Mouse (Mus musculus): Measurements from ENCODE around the gene R3hdm2. TPM values are rescaled to one million over a fixed set of nuclear protein-coding genes. Genes with fewer than 3 reads are reported as not detected.

The R3hdm2 gene
- total RNA-seq, 2 experiments from 2014 or later = 158 to 165 TPM

DNA sequence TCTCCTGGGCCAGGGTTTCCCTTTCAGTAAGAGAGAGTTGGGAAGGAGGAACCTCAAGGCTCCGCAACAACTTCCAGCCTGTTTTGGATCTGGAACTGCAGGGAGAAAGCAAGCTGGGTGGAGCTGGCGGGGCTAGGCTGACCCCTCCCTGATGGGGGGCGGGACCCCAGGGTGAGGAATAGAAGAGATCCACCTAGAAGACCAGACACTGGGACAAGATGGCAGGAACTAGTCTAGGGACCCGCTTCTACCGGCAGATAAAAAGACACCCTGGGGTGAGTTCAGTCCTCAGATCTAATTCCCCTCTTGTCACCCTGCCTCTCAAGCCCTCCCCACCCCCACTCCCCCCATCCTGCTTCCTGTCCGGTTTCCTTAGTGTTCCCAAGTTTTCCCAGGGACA, 134.6 kb downstream of the R3hdm2 start, which contains the start of gene Ndufa4l2:
Gene Ndufa4l2 (plus strand): TSS at position 204 of the 400 bp plus-strand sequence.
- intact Hi-C loops (cut with DNase I) = no loop called here
- DNase-seq = no peak

DNA sequence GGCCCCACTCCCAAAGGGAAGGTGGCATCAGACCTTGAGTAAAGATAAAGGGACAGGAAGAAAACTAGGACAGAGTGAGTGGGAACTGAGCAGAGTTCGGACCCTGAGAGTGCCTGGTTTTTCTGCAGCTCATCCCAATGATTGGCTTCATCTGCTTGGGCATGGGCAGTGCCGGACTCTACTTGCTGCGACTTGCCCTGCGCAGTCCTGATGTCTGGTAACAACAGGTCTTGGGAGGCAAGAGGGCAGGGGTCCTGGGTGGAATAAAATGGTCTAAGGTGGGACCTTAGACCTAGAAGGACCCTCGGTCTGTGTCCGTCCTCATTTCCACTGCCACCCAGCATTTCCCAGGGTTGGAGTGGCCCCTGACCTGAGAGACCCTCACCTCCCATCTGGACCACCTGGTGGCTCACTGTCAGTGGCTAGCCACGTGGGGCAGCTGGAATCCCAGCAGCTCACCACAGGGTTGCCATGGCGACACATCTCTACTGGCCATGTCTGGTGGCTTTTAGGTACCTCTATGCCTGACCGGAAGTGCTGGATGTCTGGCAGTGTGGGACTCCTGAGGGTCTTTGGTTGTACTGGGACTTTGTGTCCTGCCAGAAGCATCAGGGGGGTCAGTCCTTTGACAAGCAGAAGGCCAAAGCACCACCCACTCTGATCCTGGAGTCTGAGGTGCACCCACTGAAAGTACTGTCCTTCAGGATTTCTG, 135.3 kb downstream of the R3hdm2 start:
- intact Hi-C loops (cut with DNase I) = no loop called here
- no peak for DNase-seq

DNA sequence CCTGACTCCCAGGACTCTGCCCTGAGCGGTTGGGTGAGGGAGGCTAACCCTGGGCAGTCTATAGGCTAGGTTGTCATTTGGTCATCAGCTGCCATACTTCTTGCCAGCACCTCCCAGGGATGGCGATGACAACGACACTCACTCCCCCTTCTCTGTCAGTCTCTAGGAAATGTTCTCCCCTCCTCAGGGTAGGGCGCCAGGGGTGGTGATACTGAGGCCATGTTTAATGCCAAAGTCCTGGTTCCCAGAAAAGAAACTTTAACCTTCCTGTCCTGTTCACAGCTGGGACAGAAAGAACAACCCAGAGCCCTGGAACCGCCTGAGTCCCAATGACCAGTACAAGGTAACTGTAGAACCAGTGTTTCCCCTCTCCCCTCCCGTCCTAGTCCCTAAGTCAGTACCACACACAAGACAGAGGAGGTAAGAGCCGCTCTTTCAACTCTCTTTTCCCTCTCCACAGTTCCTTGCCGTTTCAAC, 135.9 kb downstream of the R3hdm2 start:
- DNase-seq = no peak
- intact Hi-C loops (cut with DNase I) = no loop called here

DNA sequence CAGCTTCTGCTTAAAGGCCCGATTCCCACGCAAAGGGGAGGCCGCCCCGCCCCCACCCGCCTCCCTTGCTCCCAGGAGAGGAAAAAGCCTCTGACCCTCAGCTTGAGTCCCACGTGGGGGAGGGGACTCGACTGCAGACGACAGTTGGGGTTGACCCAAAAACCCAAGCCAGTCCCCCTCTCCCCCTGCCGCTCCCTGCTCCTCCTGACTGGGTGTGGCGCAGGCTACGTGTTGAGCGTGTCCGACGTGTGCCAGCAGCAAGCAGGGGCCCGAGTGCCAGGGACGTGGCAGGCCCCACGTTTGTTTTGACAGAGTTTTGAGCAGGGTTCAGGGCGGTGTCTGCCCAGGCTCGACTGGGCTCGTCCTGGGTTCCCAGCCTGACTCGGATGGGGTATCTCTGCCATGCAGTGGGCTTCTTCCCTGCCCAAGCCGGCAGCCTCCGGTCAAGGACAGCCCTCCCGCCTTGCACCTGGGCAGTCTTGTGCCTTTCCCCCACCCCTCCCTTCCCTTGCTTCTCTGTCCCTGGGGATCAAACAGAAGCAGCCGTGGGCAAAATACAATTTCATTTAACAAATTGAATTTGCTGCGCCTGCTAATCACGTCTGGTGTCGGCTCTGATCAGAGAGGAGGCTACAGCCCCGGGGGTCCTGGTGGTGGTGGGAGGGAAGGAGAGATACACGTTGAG, 136.6 kb downstream of the R3hdm2 start:
- no peak for DNase-seq
- intact Hi-C loops (cut with DNase I) = no loop called here

DNA sequence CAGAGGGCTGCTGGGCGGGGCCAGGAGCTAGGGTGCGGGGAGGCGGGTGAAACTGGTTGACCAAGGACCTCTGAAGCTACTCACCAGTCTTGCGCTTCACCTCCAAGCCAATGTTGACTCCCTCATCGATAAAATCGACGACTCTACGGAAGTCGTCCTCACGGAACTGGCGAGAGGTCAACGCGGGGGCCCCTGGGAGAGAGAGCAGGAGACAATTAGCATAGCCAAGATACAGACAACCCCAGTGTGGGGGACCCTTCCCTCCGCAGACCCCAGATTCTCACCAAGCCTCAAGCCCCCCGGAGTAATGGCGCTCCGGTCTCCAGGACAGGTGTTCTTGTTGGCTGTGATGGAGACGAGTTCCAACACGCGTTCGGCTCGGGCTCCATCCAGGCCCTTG, 137.8 kb downstream of the R3hdm2 start:
- intact Hi-C loops (cut with DNase I) = no loop called here
- no peak for DNase-seq

DNA sequence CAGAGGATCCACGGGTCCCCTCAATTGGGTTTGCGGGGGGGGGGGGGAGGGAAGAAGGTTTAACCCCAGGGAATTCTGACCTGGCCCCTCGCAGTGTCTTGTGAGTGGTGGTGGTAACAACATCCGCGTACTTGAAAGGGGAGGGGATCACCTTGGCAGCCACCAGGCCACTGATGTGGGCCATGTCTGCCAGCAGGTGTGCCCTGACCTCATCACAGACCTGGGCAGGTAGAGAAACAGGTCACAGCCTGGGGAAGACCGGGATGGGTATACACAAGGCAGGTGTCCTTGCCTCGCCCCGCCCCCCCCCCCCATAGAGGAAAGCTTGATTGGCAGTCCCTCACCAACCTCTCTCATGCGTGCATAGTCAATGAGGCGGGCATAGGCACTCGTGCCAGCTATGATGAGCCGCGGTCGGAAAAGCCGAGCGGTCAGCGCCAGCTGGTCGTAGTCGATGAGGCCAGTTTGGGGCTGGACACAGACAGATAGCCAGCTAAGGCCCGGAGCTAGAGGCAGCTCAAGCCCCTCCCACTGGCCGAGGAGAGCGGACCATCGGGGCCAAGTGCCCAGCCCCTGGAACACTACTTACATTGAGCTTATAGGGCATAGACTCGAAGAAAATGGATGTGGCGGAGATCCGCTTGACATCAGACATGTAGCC, 139.0 kb downstream of the R3hdm2 start:
- no peak for DNase-seq
- intact Hi-C loops (cut with DNase I) = no loop called here

DNA sequence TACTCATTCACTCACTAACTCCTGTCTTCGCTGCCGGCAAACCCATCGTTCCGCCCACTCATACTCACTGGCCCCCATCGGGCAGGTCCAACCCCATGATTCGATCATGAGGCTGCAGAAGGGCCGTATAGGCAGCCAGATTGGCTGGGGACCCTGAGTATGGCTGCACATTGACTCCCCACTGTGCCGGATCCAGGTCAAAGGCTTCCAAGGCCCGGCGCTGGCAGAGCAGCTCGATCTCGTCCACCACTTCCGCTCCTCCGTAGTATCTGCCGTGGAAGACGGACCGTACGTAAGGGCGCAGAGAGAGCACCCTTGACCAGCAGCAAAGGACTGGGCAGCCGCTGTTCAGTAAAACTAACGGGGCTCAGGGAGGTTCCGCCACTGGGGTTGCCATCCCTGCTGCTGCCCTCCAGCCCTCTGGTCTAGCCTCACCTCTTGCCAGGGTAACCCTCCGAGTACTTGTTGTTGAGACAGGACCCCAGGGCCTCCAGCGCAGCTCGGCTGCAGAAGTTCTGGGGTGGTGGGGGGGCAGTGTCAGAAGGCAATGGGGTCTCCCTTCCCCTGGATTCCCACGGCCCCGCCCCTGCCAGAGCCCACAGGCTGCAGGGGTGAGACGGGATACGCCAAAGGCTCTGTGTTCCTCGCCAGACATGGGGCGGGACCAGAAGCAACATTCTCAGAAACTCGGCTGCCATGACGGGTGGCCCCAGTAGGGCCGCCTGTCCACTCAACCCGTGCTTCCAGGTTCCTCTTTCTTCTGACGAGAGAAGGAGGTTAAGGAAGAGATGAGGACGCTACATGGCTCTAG, 140.0 kb downstream of the R3hdm2 start:
- DNase-seq = no peak
- intact Hi-C loops (cut with DNase I) = no loop called here

DNA sequence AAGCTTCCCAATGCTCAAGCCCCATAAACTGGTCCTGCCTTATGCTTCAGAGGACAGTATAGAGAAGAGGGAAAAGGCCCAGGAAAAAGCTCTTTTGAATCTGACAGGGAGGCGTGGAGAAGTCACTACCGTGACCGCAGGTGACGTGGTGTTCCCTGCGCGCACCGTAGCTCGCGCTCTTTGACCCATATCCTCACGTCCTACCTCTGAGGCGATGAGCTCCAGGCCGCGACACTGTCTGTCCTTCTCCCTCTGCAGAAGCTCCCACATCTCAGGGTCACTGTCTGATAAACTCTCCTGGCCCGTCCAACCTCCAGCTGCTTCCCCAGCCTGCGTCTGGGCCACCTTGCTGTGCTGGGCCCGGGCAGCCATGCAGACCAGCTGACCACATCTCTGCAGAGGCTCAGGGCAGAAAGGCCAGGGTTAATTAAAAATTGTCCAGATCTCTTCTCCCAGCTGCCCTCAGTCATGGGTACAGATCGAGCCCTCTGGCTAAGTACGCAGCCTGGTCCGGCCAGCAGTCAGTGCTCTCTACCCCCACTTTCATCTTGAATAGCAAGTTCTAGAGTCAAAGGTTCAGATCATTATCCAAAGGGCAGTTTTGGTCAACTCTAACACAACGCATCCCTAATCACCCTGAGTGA, 140.7 kb downstream of the R3hdm2 start:
- intact Hi-C loops (cut with DNase I) = no loop called here
- no peak for DNase-seq

DNA sequence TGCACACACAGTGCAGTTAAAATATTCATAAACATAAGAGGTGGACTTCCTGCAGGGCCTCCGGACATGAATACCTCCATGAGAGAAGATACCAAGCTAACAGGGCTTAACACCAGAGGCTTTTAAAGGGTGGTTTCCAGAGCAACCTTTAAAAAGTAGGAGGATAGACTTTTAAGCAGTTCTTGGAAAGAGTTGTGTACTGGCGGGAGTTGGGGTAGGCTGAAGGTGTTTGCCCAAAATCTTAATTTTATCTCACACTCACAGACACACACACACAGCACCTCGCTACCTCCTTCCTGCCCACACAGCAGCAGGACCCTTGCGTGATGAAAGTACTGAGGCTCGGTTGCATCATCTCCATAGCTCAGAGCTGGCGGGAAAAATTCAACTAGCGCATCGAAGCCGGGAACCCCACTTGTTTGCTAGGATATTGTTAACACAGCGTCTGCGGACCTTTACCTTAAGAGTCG, 141.5 kb downstream of the R3hdm2 start:
- intact Hi-C loops (cut with DNase I) = no loop called here
- DNase-seq = no peak

DNA sequence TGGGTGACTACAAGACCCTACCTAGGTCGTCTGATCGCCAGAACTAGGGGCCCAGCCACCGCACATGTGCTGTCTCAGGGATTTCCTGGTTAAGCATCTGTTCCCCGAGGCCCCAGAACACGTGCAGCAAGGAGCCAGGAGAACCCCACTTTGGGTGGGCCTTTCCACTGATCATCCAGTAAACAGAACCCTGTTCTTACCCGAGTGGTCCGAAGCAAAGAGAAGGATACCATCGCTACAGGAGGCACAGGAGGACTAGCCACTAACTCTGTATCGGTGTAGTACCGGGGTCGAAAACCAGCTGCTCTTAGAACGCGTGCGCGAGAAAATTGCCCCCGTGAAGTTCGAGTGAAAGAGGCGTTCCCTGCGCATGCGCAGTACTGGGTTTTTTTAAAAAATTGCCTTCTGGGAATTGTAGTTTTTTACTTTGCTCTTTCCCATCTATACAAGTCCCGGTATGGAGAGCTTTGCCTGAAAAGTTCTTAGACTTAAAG, 142.0 kb downstream of the R3hdm2 start, which contains the start of gene Shmt2:
Gene Shmt2 (minus strand): TSS at position 357 of the 494 bp plus-strand sequence.
- intact Hi-C loops (cut with DNase I) = no loop called here
- DNase-seq = peak; percentile 91

DNA sequence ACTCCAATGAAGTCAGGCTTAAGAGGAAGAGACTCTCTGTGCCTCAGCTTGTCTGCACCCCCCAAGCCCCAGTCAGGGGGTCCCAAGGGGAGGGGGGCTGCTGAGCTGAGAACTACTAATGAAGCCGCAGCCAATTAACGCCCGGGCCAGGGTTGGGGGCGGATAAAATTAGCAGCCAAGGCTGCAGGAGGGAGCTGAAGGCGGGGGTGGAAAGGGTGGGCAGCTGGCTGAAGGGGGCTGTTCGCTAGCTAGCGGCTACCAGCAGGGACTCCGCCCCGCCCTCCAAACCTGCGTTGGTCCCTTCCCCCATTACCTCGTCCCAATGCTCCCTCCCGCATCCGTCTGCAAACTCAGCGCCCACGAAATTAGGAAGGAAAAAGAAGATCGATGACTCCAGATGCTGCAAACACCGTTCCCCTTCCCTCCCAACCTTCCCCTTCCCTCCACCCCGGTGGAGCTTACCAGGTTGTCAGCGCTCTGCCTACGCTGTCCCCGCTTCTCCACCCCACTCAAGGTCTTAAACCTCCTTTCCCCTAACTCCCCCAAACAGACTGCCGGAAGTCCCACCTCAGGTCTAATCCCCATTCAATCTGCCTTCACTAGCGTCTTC, 144.6 kb downstream of the R3hdm2 start:
- no peak for DNase-seq
- intact Hi-C loops (cut with DNase I) = no loop called here

DNA sequence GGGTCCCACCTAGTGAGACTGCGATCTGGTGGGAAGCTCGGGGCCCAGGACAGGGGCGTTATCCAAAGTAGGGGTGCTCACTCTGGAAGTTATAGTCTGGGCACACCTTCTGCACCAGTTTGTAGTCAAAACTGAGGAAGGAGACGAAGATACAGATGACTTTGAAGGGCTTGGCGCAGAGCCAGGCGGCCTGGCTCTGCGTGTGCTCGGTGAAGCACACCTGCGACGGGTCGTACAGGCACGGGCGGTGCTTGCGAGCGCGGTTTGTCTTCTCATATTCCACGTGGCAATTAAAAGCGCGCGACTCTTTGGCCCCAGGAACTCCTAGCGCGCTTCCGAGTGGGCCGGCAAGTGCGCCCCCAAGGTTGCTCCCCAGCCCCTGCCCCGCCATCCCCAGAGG, 145.9 kb downstream of the R3hdm2 start:
- intact Hi-C loops (cut with DNase I) = no loop called here

DNA sequence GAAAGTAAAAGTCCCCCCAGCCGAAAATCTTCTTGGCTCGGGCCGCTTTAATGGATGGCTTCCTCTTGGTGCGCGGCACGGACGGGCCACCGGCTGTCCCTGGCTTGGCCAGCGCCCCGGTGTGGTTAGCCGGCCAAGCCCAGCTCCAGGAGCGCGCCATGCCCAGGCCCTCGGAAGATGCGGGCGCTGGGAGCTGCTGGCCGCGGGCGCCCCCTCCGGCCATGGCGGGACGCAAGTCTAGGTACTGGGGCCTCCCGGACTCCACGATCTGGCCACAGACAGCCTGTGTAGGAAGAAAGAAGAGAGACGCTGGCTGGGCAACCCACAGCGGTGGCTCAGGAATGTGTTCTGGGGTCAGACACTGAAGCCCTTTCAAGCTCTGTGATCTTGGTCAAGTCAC, 146.6 kb downstream of the R3hdm2 start:
- peak; percentile 79 for DNase-seq

More for the DNA sequence above, 145.9 kb downstream of the R3hdm2 start:
- DNase-seq = no peak

DNA sequence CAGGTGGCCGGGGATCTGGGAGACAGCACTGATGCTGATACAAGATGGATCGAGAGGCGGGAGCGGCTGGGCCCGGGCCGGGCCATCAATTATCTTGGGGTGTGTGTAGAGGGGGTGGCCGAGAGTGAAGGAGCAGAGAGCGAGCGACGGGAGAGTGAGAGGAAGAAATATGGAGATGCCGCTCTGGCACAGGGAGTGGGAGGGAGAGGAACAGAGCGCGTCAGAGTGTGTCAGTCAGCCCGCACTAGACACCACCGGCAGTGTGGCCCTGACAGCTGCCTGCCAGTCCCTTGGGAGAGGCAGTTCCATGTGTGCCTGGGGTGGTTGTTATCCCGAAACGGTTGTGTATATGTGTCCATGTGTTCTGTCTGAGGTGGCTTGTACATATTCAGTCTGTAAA, 147.4 kb downstream of the R3hdm2 start:
- DNase-seq = no peak
- intact Hi-C loops (cut with DNase I) = no loop called here

More for the DNA sequence above, 146.6 kb downstream of the R3hdm2 start:
- intact Hi-C loops (cut with DNase I) = no loop called here

DNA sequence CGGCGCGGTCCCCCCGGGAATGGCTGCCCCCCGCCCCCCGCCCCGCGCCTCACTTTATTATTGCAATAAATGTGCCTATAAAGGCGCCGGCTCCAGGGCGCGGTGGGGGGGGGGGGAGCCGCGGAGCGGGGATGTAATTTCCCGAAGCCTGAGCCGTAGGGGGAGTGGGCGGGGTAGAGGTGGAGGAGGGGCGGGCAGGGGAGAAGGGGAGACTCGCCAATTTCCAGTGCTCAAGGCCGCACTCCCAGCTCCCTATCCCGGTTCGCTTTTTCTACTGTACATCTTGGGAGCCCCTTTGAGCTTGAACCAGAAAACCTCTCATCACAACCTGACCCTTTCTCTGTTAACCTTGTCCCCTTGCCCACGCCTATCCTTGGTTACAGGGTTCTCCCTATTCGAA, 150.8 kb downstream of the R3hdm2 start:
- no peak for DNase-seq
- intact Hi-C loops (cut with DNase I) = loop anchor here (10.0 kb wide), 1 partner anchor 196 kb away; no protein-coding TSS in a partner anchor

DNA sequence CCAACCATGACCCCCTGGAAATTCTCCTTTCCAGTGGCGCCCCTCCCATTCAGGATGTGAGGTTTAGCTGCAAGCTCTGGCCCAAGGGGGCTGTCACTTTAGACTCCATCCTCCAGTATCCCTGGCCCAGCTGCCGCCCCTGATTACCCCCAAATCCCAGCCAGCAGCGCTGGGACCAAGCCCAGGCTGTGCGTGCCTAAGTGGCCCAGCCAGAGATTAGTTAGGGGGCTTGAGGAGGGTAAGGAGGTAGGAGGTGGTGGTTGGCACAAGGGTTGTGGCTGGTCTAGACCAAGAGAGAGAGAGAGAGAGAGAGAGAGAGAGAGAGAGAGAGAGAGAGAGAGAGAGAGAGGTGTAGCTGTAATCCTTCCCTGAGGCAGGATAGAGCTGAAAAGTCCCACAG, 151.4 kb downstream of the R3hdm2 start:
- intact Hi-C loops (cut with DNase I) = loop anchor here (10.0 kb wide), 1 partner anchor 197 kb away; no protein-coding TSS in a partner anchor
- DNase-seq = no peak

DNA sequence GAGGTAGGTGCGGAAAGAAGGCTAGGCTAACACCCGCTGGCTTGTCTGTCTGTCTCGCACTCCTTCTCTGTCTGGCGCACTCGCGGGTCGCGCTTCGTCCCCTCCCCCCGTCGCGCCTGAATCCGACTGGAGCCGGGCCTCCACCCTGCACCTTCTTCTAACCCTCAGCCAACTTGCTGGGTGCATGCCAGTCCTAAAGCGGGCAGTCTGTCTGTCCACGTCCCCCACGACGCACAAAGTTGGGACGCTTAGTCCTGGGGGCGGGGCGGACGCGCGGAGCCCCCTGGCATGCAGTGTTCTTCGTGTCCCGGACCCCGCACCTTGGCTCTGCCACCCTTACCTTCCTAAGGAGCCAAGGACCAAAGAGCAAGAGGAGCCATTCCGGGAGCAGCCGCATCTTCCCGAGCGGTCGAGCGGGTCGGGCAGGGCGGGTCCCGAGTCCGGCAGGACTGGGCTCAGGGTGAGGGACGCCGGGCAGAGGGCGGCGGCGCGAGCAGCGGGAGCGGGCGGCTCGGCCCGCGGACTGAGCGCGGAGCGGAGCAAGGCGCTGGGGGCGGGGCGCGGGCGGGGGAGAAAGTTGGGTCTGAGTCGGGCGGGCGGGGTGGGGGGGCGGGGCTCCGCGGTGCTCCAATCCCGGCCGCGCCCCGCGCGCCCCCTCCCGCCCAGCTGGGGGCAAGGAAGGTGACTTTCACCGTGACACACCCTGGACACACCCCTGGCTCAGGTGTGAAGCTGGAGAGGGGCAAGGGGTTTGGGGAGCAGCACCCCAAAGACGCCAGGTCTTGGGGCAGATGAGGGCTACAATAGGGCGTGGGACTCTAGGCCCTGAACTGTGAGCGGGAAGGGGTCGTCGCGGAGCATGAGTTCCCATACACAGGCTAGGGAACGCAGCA, 154.2 kb downstream of the R3hdm2 start, which contains the start of gene Nxph4:
Gene Nxph4 (minus strand): TSS at position 524 of the 893 bp plus-strand sequence.
- DNase-seq = peak; percentile 63
- intact Hi-C loops (cut with DNase I) = loop anchor here (10.0 kb wide), 1 partner anchor 199 kb away; no protein-coding TSS in a partner anchor

DNA sequence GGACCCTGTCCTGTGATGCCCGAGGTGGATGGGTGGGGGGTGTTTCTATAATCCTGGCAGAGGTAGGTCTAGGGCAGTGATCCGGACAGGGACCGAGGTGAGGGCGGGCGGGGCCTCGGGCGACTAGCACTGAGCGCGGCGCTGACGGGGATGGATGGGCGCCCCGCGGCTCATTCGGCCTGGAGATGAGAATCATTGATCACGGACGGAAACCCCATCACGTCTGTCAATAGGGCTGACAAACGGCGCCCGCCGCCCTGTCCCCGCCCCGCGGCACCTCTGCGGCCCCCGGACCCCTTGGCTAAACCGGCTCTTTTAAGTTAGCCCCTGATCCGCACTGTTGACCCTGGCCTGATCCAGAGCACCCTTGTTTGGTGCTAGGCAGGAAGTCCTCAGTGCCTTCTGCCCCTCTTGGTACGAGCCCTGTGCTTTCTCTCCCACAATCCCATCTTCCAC, 154.8 kb downstream of the R3hdm2 start:
- intact Hi-C loops (cut with DNase I) = loop anchor here (10.0 kb wide), 1 partner anchor 200 kb away; no protein-coding TSS in a partner anchor
- no peak for DNase-seq
